Mouse (Mus musculus): ENCODE measurements at regions not wholly inside any gene's neighbourhood (a gene's known extent, or its start where the extent isn't known, plus 50 kb on each side); places are given as distances from the start of the nearest gene placed in this dataset.
"Not testable (repeated sequence)": the region's sequence is repeated elsewhere in the genome, so short reads cannot be mapped to it uniquely, and the experiment has no call there.

DNA sequence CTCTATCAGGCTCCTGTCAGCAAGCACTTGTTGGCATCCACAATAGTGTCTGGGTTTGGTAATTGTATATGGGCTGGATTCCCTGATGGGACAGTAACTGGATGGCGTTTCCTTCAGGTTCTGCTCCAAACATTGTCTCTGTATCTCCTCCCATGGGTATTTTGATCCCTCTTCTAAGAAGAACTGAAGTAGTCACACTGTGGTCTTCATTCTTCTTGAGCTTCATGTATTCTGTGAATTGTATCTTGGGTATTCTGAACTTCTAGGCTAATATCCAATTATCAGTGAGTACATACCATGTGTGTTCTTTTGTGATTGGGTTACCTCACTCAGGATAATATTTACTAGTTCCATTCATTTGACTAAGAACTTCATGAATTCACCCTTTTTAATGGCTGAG is 119.2 kb upstream of the Gm21119 start:
- not testable (repeated sequence) for DNase-seq

DNA sequence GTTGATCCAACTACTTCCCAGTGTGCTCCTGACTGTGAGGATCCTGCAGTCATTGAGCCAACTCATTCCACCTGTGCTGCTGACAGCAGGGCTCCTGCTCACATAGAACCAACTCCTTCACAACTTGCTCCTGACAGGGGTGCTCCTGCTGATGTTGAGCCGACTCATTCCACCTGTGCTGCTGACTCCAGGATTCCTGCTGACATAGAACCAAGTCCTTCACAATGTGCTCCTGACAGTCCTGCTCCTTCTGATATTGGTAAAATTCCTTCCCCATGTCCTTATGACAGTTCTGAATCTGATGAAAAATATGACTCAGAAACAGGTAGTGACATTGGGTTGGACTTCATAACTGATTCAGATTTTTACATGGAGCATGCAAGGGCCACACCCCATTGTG is 100.8 kb upstream of the Gm21119 start:
- DNase-seq = not testable (repeated sequence)

DNA sequence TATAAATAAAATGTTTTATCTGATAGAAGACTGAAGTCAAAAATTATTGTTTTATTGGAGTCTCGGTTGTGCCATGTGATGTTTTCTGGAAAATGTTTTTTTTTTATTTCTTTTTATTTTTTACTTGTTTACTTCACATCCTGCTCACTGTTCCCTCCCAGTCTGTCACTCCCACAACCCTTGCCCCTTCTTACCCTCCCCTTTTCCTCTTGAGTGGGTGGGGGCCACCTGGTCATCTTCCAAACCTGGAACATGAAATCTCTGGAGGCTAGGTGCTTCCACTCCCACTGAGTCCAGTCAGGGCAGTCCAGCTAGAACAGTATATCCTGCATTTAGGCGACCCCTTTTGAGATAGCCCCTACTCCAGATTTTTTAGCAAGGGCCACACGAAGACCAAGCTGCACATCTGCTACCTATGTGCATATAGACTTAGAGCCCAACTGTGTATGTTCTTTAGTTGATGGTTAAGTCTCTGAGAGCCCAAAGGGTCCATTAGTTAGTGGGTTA is 98.3 kb upstream of the Gm21119 start:
- DNase-seq = not testable (repeated sequence)

DNA sequence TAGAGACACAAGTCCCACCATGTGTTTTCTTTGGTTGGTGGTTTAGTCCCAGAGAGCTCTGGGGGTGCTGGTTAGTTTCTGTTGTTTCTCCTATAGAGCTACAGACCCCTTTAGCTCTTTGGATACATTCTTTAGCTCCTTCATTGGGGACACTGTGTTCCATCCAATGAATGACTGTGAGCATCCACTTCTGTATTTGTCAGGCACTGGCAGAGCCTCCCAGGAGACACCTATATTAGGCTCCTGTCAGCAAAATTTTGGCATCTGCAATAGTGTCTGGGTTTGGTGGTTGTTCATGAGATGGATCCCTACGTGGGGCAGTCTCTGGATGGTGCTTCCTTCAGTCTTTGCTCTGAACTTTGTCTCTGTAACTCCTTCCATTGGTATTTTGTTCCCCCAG is 97.2 kb upstream of the Gm21119 start:
- not testable (repeated sequence) for DNase-seq

DNA sequence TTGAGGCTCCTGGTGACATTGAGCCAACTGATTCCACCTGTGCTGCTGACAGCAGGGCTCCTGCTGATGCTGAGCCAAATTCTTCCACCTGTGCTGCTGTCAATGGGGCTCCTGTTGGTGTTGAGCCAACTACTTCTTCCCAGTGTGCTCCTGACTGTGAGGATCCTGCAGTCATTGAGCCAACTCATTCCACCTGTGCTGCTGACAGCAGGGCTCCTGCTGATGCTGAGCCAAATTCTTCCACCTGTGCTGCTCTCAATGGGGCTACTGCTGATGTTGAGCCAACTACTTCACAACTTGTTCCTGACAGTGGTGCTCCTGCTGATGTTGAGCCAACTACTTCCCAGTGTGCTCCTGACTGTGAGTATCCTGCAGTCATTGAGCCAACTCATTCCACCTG is 90.2 kb upstream of the Gm21119 start:
- DNase-seq = not testable (repeated sequence)

DNA sequence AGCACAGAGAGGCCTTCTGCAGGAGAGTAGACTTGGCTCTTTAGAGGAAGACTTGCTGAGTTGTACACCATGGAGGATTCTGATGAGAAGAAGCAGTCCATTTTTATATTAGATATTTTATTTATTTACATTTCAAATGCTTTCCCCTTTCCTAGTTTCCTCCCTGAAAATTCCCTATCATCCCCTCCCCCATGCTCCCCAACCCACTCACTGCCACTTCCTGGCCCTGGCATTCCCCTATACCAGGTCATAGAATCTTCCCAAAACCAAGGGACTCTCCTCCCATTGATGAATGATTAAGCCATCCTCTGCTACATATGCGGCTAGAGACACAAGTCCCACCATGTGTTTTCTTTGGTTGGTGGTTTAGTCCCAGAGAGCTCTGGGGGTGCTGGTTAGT is 85.7 kb upstream of the Gm21119 start:
- DNase-seq = not testable (repeated sequence)

DNA sequence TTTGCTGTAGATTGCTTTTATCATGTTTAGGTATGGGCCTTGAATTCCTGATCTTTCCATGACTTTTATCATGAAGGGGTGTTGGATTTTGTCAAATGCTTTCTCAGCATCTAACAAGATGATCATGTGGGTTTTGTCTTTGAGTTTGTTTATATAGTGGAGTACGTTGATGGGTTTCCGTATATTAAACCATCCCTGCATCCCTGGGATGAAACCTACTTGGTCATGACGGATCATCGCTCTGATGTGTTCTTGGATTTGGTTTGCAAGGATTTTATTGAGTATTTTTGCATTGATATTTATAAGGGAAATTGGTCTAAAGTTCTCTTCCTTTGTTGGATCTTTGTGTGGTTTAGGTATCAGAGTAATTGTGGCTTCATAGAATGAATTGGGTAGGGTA is 75.7 kb upstream of the Gm21119 start:
- DNase-seq = not testable (repeated sequence)

DNA sequence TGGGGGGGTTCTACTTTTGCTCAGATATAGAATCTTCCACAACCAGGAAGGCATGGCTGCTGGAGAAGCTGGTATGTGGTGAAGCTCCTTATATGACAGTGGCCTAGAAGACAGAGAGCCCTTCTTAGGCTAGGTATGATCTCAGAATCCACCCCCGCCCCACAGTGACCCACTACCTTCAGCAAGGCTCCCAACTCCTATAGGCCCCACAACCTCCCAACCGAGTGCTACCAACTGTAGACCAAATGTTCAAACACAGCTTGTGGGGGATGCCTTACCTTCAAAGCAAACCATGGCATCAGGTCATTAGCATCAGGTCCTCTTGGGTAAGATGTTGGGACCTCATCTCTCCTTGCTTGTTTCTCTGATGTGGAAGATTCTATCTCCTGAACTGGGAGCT is 70.6 kb upstream of the Gm21119 start:
- DNase-seq = not testable (repeated sequence)

DNA sequence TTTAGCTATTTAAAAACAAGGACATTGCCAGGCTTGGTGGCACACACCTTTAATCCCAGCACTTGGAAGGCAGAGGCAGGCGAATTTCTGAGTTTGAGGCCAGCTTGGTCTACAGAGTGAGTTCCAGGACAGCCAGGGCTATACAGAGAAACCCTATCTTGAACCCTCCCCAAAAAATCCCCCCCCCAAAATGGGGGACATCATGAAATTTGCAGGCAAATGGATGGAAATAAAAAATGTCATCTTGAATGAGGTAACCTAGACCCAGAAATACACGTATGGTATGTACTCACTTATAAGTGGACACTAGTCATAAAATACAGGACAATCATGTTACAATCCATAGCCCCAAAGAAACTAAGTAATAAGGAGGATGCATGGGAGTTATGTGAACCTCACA is 69.4 kb upstream of the Gm21119 start:
- DNase-seq = not testable (repeated sequence)

DNA sequence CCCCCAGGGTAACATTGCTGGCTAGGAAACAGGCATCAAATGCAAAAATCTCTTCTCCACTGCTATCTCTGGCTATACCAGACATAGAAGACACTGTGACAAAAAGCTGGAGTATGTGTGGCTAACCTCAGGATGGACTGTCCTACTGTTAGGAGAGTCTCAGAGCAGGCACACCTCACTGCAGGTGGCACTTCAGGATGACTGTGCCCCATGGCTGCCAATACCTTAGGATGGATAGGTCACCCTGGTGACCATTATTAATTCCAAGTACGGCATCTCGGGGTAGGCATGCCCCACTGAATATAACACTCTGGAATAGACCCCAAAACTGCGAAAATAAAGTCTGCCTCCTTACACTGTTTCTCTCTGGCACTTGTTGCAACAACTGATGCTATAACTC is 68.3 kb upstream of the Gm21119 start:
- peak; percentile 19 for DNase-seq

DNA sequence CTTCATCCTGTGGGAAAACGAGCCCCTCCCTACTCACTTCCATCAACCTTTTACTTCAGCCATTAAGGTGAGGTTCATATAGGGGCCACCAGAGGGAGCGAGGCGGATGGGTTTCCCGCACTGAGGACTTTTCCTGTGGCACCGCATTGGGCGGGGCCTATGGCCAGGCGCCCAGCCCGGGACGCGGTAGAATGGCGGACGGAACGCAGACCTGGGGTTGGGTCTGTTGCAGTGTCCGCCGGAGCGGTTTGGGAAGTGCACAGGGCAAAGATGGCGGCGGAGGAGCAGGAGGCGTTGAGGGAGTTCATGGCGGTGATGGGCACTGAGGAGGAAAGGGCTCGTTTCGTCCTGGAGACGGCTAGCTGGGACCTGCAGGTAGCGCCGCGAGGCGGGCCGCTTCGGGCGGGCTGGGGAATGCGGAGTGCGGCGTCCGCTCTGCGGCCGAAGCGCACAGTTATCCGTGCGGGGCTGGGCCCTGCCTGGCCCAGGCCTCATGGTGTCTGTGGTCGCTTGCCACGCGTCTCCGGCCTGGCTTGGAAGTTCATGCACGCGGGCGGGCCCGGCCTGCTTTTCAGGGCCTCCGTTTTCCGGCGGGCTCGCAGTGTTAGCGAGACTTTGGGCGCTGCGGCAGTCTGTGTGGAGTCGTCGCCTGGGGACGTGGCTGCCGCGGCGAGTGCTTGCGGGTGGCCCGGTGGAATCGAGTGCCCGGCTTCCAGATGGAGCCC is 64.5 kb upstream of the Gm21119 start:
- peak; percentile 99 for DNase-seq

DNA sequence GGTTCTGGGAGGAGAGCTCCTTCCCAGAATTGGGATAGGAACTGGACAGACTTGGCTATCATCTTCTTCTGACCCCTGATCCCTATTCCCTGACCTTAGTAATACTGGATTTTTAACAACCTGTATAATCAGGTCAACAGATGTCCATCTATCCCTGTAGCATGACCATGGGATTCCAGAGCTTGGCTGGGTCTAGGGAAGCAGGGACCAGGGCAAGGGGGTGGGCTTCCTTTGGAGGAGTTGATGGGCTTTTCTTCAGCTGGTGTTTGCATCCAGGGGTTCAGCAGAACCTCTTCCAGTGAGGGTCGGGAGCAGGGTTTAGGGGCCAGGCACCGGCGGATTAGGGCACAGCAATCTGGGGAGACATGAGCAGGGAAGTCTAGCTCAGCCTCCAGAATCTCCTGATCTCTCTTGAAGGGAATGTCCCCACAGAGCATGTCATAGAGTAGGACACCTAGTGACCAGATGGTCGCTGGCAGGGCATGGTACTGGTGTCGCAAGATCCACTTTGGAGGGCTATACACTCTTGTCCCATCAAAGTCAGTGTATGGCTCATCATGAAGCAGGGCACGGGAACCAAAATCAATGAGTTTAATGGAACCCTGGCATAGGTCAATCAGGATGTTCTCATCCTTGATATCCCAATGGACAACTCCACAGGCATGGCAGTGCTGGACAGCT is 58.1 kb upstream of the Gm21119 start:
- not testable (repeated sequence) for DNase-seq

DNA sequence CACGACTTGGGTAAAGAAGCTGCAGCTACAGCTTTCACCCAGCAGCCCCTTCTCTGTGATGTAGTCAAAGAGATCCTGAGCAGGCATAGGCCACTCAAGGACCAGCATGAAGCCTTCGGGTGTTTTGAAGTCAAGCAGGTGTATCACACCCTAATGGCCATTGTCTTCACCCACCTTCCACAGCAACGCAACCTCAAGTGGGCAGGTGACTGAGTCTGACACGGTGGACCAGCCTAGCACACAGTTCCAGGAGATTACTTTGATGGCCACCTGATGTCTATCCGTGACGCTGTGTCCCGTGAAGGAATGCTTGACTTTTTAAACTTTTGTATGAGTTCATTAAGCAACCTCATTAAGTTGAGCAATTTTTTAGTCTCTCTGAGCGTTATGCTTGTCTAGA is 57.5 kb upstream of the Gm21119 start:
- DNase-seq = not testable (repeated sequence)

DNA sequence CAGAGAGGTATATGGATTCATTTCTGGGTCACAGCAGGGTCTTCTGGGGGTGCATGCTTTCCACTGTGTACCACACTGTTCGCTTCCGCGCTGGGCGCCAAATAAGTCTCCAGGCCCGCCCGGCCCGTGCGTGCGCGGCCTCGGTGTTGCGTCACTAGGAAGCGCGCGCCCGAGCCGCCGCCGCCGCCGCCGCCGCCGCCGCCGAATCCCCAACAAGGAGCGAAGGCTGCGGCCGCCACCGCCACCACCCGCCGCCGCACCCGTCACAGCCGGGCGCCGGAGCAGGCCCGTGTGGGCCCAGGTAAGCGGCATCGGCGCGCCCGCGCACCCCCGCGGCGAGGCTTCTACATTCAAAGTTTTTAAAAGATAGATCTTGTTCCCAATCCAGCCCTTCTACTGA is 57.1 kb upstream of the Gm21119 start:
- DNase-seq = peak; percentile 34

All from kidney, adult 11 months (tissue).